Mouse (Mus musculus) right cerebral cortex, postnatal 36 days (tissue): Measurements from ENCODE around the gene Ppm1h.

Experiments used
- DNase-seq, 2 experiments: peaks; one replicate each; pipeline ENCODE4 v3.0.0; 2022; ENCODE audit warnings: low spot score in 2 of 2, mixed read lengths in 1 of 2

Ppm1h gene

GRCm38 (mm10) chr10:122858904-122859641 is 180.5 kb downstream of the Ppm1h start:
- DNase-seq, result no peak

GRCm38 (mm10) chr10:122859642-122859997 is 181.1 kb downstream of the Ppm1h start:
- no peak for DNase-seq

DNA sequence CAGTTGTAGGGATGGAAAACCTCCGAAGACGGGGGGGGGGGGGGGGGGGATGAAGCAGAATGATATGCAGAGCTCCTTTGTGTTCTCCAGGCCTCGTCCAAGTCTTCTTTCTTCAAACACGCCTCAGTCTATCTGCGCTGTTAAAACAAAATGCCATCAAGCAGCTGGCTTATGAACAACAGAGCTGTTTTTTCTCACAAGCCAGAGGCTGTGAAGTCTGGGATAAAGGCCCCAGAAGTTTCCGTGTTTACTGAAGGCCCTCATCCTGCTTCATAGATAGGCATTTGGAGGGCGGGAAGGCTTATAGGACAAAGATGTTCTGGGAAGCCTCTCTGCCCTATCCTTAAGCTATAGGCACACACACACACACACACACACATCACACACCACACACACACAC is 181.5 kb downstream of the Ppm1h start:
- DNase-seq, result no peak

DNA sequence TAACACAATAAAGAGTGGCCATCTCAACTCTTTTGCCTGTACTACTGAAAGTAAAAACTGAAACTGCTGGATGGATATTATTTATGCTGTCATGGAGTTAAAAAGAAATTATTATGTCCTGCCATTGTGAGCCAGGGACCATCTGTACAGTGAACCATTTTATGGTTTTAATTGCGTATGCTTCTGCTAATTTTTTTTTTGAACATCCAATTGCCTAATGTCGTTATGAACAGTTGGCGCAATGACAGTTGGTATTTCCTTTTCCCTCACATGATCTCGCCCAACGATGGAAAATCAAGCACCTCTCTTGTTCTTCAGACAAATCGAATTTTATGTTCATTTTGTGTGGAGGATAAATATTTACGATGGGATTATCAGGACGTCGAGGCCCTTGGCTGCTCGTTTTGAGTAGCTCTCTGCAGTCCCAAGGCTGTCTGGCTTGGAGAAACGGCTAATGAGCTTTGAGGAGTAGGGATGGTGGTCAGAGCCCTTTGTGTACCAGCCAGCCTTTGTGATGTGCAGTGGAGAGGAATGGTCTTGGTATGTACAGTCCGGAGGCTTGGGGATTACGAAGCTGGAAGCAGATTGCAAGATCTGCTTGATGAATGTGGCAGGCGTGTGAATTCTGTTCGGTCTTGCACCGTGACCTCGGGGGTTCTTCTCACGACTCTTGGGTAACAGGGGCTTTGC is 183.3 kb downstream of the Ppm1h start:
- no peak for DNase-seq

GRCm38 (mm10) chr10:122862386-122863023 is 183.9 kb downstream of the Ppm1h start:
- no peak for DNase-seq

- DNase-seq, result no peak
Observed at GRCm38 (mm10) chr10:122869865-122870503, 191.4 kb downstream of the Ppm1h start.

DNA sequence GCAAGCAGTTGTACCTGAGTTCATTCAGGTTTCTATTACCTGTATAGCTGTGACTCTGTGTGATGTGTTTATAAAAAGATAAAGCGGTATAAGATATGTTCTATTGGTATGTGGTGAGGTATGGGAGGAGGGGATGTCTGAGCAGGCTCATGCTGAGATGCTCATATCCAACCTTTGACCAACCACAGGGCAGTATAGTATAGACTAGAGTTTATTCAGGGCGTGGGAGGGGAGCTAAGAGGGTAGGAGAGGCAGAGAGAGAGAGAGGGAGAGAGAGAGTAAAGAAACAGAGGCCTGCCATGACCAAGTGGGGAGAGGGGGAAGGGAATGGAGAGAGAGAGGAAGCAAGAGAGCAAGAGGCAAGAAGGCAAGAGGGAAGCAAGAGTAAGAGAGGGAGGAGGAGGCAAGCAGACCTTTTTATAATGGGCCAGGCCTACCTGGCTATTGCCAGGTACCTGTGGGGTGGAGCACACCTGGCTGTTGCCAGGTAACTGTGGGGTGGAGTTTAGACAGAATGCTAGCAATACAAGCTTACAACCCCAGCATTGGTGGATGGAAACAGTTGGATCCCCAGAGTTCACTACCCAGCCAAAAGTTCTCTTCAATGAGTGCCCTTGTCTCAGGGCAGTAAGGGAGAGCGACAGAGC is 192.4 kb downstream of the Ppm1h start:
- no peak for DNase-seq

DNA sequence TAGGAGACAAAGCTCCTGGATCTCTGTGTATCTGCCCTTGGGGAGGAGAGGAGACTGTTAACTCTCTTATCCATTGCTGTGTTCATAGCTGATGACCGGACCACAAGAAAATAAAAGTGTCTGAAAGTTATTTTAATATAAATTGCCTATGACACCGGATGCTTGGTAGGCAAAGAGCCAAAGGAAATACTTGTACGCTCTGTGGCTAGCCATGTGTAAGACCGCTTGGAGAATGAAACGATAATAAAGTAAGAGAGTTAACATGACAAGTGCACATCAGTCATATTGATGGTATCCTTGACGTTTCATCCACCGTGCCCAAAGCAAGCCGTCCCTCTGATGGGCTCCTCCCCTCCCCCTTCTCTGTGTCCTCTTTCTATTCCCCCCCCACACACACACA is 194.2 kb downstream of the Ppm1h start:
- no peak for DNase-seq

GRCm38 (mm10) chr10:122876964-122877363 is 198.4 kb downstream of the Ppm1h start:
- no peak for DNase-seq

- no peak for DNase-seq
Observed at GRCm38 (mm10) chr10:122877436-122877835, 198.9 kb downstream of the Ppm1h start.

- DNase-seq, result no peak
Observed at GRCm38 (mm10) chr10:122881456-122881855, 202.9 kb downstream of the Ppm1h start.

DNA sequence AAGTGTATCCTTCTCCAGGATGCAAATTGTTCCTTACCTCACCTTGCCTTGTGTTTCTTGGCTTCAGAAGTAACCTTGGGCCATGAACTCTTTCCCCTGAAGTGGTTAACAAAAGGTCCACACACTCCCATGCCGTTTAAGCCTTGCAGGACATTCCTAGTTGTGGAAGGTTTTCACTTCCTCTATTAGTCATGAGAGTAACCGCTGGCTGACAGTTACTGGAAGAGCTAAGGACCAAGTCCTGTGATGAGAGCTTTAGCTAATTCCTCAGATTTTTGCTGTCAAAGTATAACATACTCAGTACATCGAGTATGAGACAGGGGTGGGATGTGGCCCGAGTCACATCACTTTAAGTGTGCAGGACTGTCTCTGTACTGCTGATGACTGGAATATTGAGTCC is 204.1 kb downstream of the Ppm1h start:
- DNase-seq, result no peak

GRCm38 (mm10) chr10:122883823-122884743 is 205.5 kb downstream of the Ppm1h start:
- peak; percentile 33 to 38 for DNase-seq

- no peak for DNase-seq
Observed at GRCm38 (mm10) chr10:122885301-122885700, 206.7 kb downstream of the Ppm1h start.

DNA sequence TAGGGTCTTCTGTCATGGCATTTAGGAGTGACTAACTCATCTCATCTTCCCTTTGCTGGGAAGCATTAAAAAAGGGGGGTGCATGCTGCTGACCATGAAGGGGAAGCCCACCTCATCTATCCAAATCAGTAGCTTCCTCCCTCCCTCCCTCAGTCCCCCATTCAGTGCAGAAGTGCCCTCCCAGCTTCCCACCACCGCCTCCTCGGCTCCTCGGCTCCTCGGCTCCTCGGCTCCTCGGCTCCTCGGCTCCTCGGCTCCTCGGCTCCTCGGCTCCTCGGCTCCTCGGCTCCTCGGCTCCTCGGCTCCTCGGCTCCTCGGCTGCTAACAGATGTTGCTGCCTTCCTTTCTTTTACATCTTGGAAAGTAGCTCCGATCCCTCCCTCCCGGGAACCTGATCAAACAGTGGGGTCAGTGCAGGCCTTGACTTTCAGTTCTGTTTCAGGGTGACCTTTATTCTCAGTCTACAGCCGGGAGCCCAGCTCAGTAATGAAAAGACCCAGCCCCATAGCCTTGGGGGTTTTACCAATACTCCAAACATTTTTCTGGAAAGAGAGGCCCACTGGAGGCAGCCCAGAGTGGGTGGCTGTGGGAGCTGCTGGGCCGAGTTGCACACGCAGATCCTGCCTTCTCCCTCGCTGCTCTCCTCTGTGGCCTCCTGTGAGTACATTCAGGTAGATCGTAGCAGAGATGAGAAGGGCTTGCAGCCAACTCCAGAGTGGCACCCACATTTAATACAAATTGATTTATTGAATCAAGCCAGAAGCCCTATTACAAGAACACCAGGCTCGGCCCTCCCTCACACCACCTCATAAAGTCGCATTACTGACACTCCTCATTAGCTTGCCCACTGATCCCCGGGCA is 207.7 kb downstream of the Ppm1h start:
- peak in 1 of 2 experiments; percentile 23 for DNase-seq

DNA sequence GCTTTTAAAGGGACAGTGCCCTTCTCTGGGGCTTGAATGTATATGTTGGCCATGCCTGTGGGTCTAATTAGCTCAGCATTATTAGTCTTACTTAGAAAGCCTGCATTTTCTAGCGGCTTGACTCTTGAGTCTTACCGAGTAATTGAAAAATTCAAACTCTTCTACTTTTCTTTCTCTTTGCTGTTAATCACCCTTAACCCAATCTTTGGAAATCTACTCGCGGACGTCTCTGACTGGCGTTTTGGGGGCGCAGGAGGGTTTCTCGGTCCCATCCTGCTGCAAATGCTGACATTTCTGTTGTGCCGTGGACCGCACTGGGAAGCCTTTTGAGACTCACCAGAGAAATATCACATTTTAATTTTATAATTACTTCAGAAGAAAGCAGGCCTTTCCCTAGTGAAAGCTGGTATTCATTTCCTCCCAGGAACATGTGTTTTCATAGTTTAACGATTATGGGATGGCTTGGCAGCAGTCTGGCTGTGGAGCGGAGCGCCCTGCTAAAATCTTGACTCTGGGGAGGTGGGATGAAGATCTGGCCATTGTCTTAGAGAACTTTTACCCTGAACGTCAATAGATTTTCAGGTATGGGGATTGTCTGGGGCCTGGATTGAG is 208.5 kb downstream of the Ppm1h start:
- no peak for DNase-seq

- DNase-seq, result no peak
Observed at GRCm38 (mm10) chr10:122887528-122888183, 209.1 kb downstream of the Ppm1h start.

DNA sequence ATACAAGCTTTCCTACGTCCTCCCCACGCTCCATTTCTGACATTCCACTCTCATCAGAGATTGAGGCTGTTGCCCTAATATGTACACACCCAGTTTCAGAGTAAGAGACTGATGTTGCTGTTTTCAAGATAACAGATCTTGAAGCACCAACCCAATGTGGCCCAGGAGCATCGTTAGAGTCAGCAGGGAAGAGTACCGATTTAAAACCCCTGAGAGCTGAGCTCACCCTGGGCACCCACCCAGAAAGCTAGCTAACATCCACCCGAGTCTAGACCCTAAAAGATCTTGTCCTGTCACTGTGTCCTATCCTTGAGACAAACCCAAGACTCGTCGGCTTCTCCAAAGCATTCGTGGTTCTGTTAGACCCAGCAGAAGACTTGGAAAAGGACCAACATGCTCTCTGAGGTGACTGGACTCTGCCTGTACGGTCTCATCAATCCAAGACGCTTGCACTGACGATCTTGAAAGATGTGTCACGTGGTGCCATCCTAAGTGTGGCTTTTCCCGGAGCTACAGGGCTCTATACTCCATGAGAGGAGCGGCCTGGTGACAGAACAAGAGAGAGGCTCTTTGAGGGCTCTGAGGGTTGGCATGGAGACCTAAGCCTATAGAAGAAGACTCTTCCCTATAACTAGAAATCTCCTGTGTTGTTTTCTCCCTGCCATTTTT is 212.3 kb downstream of the Ppm1h start:
- DNase-seq, result no peak
